Mouse (Mus musculus) layer of hippocampus, postnatal 10 days (tissue): ENCODE measurements around the gene Gimap5. TPM values are rescaled to one million over a fixed set of nuclear protein-coding genes. Genes with fewer than 3 reads are reported as not detected.

Experiments used
- DNase-seq, 2 experiments: peaks; one replicate each; pipeline ENCODE4 v3.0.0; 2021; ENCODE audit warnings: low spot score in 2 of 2
- total RNA-seq, 2 experiments: library from RNA; stranded (reverse); gene quantifications; 2 replicates each; pipeline ENCODE4 v1.2.3; 2021

The Gimap5 gene
- total RNA-seq, 2 experiments from 2014 or later: 0.98 to 1.2 TPM

- DNase-seq: no peak
Measured at GRCm38 (mm10) chr6:48739780-48740055, 6.3 kb upstream of the Gimap5 start.

GRCm38 (mm10) chr6:48740501-48741169 lies 5.4 kb upstream of the Gimap5 start:
- DNase-seq: no peak

GRCm38 (mm10) chr6:48741273-48741672 lies 4.7 kb upstream of the Gimap5 start:
- DNase-seq: no peak

GRCm38 (mm10) chr6:48741711-48742206 lies 4.2 kb upstream of the Gimap5 start:
- no peak for DNase-seq

GRCm38 (mm10) chr6:48742422-48743351 lies 3.3 kb upstream of the Gimap5 start:
- peak; percentile 22 to 27 for DNase-seq

GRCm38 (mm10) chr6:48745490-48745889 lies 507 bp upstream of the Gimap5 start:
- no peak for DNase-seq

- DNase-seq: no peak
Measured at GRCm38 (mm10) chr6:48747091-48747966, 1.3 kb downstream of the Gimap5 start.

GRCm38 (mm10) chr6:48763567-48764270 lies 17.7 kb downstream of the Gimap5 start:
- no peak for DNase-seq

- no peak for DNase-seq
Measured at GRCm38 (mm10) chr6:48764496-48764895, 18.5 kb downstream of the Gimap5 start.

GRCm38 (mm10) chr6:48768178-48768869 lies 22.3 kb downstream of the Gimap5 start:
- no peak for DNase-seq

GRCm38 (mm10) chr6:48768933-48769332 lies 22.9 kb downstream of the Gimap5 start:
- no peak for DNase-seq

- no peak for DNase-seq
Measured at GRCm38 (mm10) chr6:48770696-48771095, 24.7 kb downstream of the Gimap5 start, which contains the start of gene Gimap3. Gimap3 (minus strand) TSS chr6:48770851.

GRCm38 (mm10) chr6:48772030-48772429 lies 26.0 kb downstream of the Gimap5 start:
- peak; percentile 84 to 85 for DNase-seq

- DNase-seq: no peak
Measured at GRCm38 (mm10) chr6:48784406-48784805, 38.4 kb downstream of the Gimap5 start.

- no peak for DNase-seq
Measured at GRCm38 (mm10) chr6:48785189-48785588, 39.2 kb downstream of the Gimap5 start.

GRCm38 (mm10) chr6:48785601-48786000 lies 39.6 kb downstream of the Gimap5 start:
- no peak for DNase-seq

GRCm38 (mm10) chr6:48787867-48788266 lies 41.9 kb downstream of the Gimap5 start:
- DNase-seq: no peak

- no peak for DNase-seq
Measured at GRCm38 (mm10) chr6:48801897-48802296, 55.9 kb downstream of the Gimap5 start.

GRCm38 (mm10) chr6:48803406-48804051 lies 57.5 kb downstream of the Gimap5 start:
- no peak for DNase-seq
